Mouse (Mus musculus) midbrain, embryonic 12.5 days (tissue): ENCODE data around the gene Ubr3. TPM values are rescaled to one million over a fixed set of nuclear protein-coding genes. Genes with fewer than 3 reads are reported as not detected.
A peak's percentile ranks its signal among the peaks of the same experiment; 100 is the strongest.
"Not testable (repeated sequence)": the region's sequence is repeated elsewhere in the genome, so short reads cannot be mapped to it uniquely, and the experiment has no call there.

ENCODE experiments used
- ATAC-seq: fragments of 200-750 bp; cut with Nextera tagmentation; 2 replicates; pipeline ENCODE4 v1.8.0; 2017; ENCODE audit warnings: low read depth, moderate TSS enrichment, moderate library complexity; ENCODE audit not compliant: low FRiP score
- H3K27ac ChIP-seq: fragments of 300-500 bp; sonication (generic); replicated peaks from 2 replicates; pipeline ENCODE4 v1.5.1; 2016; ENCODE audit warnings: mild to moderate bottlenecking
- H3K27me3 ChIP-seq: fragments of 300-500 bp; sonication (generic); 2 replicates; pipeline ENCODE4 v1.6.1; 2016; ENCODE audit warnings: mild to moderate bottlenecking
- H3K36me3 ChIP-seq: fragments of 300-500 bp; sonication (generic); 2 replicates; pipeline ENCODE4 v1.6.1; 2016
- H3K4me1 ChIP-seq: fragments of 300-500 bp; sonication (generic); 2 replicates; pipeline ENCODE4 v1.6.1; 2016
- H3K4me2 ChIP-seq: fragments of 300-500 bp; sonication (generic); replicated peaks from 2 replicates; pipeline ENCODE4 v1.6.1; 2016; ENCODE audit warnings: mild to moderate bottlenecking, moderate library complexity
- H3K4me3 ChIP-seq: fragments of 300-500 bp; sonication (generic); 2 replicates; pipeline ENCODE4 v1.5.1; 2016; ENCODE audit warnings: mild to moderate bottlenecking
- H3K9ac ChIP-seq: fragments of 300-500 bp; sonication (generic); replicated peaks from 2 replicates; pipeline ENCODE4 v1.6.1; 2016; ENCODE audit warnings: mild to moderate bottlenecking, moderate library complexity
- H3K9me3 ChIP-seq: fragments of 300-500 bp; sonication (generic); 2 replicates; pipeline ENCODE4 v1.6.1; 2016; ENCODE audit warnings: mild to moderate bottlenecking
- WGBS: fragments of 180-500 bp; shearing (Covaris S2); methylation state at CpG from one replicate; pipeline ENCODE4 v1.1.7; 2016; 5-methylcytosine and 5-hydroxymethylcytosine counted together
- polyA plus RNA-seq: library from polyadenylated mRNA; unstranded; fragments of >200 nt; fragmentation: Nextera tagmentation; extraction: Ambion mirVana; gene quantifications from 2 replicates; pipeline ENCODE4 v1.2.1, GENCODE M21; 2016

Gene Ubr3
- polyA plus RNA-seq, 1 experiment from 2014 or later = 24.8 TPM

DNA sequence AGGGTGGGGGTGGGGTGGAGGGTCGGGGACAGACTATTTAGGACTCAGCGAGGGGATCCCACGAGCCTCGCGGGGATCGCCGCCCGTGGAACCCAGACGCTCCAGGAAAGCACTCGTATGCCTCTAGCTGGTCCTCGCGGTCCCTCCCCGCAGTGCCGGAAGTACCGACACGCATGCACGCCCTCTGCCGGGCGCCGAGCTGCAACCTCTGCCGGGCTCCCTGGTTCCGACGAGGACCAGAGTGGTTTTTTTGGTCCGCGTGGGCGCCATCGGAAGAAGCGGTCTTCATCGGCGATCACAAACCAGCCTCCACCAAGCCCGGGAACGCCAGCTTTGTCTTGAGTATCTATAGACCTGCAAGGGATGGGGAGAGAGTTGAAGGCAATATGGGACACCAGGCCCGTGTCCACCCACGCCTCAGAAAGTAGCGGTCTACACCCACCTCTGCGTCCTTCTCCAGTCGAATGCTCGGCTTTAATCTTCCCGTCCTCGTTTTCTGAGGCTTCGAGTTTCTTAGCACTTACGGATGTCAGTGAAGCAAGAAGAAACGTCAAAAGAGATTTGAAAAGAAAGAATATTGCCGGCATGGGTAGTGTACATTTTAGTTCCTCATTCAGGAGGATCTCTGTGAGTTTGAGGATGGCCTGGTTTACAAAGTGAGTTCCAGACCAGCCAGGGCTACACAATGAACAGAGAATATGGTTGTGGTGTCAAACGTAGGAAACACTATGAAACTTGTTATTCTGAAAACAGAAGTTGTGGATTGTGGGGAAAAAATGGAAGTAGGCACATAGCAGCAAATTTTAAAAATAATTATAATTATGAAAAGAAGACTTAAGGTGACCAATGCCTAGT lies 11.4 kb upstream of the Ubr3 start, which contains the start of gene Mettl5:
Mettl5 (minus strand) TSS at position 165 of the 855 bp plus-strand sequence.
- 2% methylated on average over 45 of the region's 45 CpGs for WGBS
- peak within 1 kb of the TSS; percentile 63 for H3K4me3 ChIP-seq
- no peaks in the 10 kb centered on the region for H3K27me3 ChIP-seq
- ATAC-seq = peak; percentile 94
- H3K4me1 ChIP-seq = peaks cover 12% of the 10 kb centered on the region
- H3K4me2 ChIP-seq = peak within 1 kb of the TSS; percentile 70
- peak within 1 kb of the TSS; percentile 79 for H3K9ac ChIP-seq
- H3K27ac ChIP-seq = 0 out of 2 replicates have a peak within 1 kb of the TSS, but pooled peaks have one; percentile 27
- H3K36me3 ChIP-seq = no peaks in the 10 kb centered on the region
- no peaks in the 10 kb centered on the region for H3K9me3 ChIP-seq

GRCm38 (mm10) chr2:69888957-69889356 lies 8.1 kb upstream of the Ubr3 start:
- Histone ChIP-seq H3K4me3 (no peak overlapping the region), H3K27me3 (no peaks in the 10 kb centered on the region), H3K27ac (no peak overlapping the region), H3K36me3 (no peaks in the 10 kb centered on the region), H3K9me3 (no peaks in the 10 kb centered on the region), H3K9ac (no peak overlapping the region), H3K4me1 (peaks cover 12% of the 10 kb centered on the region), H3K4me2 (no peak overlapping the region)
- no peak for ATAC-seq
- 88% methylated on average over 2 of the region's 2 CpGs for WGBS

DNA sequence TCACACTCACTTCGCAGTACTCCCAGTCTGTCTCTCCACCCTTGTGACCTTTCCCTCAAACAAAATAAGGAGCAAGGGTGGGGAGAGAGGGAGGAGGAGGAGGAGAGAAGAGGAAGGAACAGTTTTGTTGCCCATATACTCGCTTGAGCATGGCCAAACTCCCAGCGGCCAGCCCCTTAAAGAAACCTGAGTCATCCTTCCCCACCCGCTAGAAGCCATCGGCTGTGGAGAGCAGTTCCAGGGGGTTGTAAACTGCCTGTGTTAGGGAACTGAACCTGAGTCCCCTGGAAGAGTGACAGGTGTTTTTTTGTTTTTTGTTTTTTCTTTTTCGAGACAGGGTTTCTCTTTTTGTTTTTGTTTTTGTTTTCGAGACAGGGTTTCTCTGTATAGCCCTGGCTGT lies 6.2 kb upstream of the Ubr3 start:
- H3K27me3 ChIP-seq = no peaks in the 10 kb centered on the region
- no peak for ATAC-seq
- H3K36me3 ChIP-seq = no peaks in the 10 kb centered on the region
- H3K4me1 ChIP-seq = peaks cover 2% of the 10 kb centered on the region; the same call in 1 of the 2 replicates
- H3K9ac ChIP-seq = no peak overlapping the region
- H3K9me3 ChIP-seq = no peaks in the 10 kb centered on the region
- H3K4me3 ChIP-seq = no peak overlapping the region
- no peak overlapping the region for H3K4me2 ChIP-seq
- no peak overlapping the region for H3K27ac ChIP-seq
- WGBS = 77% methylated on average over 7 of the region's 7 CpGs

DNA sequence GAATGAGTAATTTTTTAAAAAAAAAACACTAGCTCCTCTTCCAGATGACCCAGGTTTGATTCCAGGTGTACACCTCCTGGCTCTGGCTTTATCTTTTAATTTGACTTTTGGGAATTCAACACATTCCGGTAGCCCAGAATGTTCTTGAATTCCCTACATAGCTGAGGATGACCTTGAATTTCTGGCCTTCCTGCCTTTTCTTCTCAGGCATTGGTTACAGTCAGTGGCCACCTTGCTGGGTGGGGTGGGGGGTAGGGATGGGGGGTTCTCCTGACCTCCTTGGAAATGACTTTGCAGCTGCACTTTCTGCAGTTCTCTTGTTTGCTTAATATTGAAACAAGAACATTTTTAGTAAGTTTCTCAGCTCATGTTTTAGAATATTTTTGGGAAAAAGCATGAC lies 3.9 kb upstream of the Ubr3 start:
- no peaks in the 10 kb centered on the region for H3K36me3 ChIP-seq
- no peak overlapping the region for H3K9ac ChIP-seq

GRCm38 (mm10) chr2:69893891-69894290 lies 3.2 kb upstream of the Ubr3 start:
- 86% methylated on average over 5 of the region's 5 CpGs for WGBS

More for the DNA sequence above, 3.9 kb upstream of the Ubr3 start:
- Histone ChIP-seq H3K27me3 (no peaks in the 10 kb centered on the region), H3K4me2 (no peak overlapping the region), H3K27ac (no peak overlapping the region), H3K9me3 (no peaks in the 10 kb centered on the region), H3K4me3 (no peak overlapping the region), H3K4me1 (peaks cover 2% of the 10 kb centered on the region; the same call in 1 of the 2 replicates)
- WGBS = 84% methylated on average over 1 of the region's 1 CpGs
- no peak for ATAC-seq

GRCm38 (mm10) chr2:69895502-69896223 lies 1.4 kb upstream of the Ubr3 start:
- H3K4me1 ChIP-seq = peaks cover 13% of the 10 kb centered on the region
- 58% methylated on average over 14 of the region's 14 CpGs for WGBS
- no peak overlapping the region for H3K4me3 ChIP-seq

More at GRCm38 (mm10) chr2:69893891-69894290, 3.2 kb upstream of the Ubr3 start:
- H3K36me3 ChIP-seq = no peaks in the 10 kb centered on the region
- H3K27me3 ChIP-seq = no peaks in the 10 kb centered on the region
- H3K4me3 ChIP-seq = no peak overlapping the region
- no peak overlapping the region for H3K4me2 ChIP-seq
- no peak for ATAC-seq
- H3K27ac ChIP-seq = no peak overlapping the region
- peaks cover 9% of the 10 kb centered on the region for H3K4me1 ChIP-seq
- no peak overlapping the region for H3K9ac ChIP-seq
- no peaks in the 10 kb centered on the region for H3K9me3 ChIP-seq

DNA sequence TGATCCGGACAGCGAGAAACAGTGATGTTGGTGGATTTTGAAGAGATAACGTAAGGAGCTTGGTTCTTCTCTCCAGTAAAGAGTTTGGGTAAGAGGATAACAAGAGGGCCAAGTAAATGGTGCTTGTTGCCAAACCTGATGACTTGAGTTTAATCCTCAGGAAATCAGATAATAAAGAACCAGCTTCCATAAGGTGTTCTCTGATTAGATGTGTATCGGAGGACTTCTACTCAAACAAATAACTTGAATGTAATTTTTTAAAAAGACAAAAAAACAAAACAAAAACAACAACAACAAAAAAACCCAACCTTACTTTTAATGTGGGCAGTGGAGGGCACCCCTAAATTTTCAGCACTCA lies 843 bp upstream of the Ubr3 start:
- no peak for ATAC-seq
- Histone ChIP-seq H3K36me3 (peaks cover 3% of the 10 kb centered on the region; the same call in 1 of the 2 replicates), H3K27ac (no peak overlapping the region), H3K9me3 (no peaks in the 10 kb centered on the region), H3K9ac (no peak overlapping the region), H3K4me2 (no peak overlapping the region), H3K27me3 (no peaks in the 10 kb centered on the region), H3K4me3 (no peak overlapping the region), H3K4me1 (peaks cover 13% of the 10 kb centered on the region)
- 95% methylated on average over 4 of the region's 4 CpGs for WGBS

More at GRCm38 (mm10) chr2:69895502-69896223, 1.4 kb upstream of the Ubr3 start:
- ATAC-seq = no peak
- Histone ChIP-seq H3K27ac (no peak overlapping the region), H3K36me3 (peaks cover 3% of the 10 kb centered on the region; the same call in 1 of the 2 replicates), H3K27me3 (no peaks in the 10 kb centered on the region), H3K4me2 (no peak overlapping the region), H3K9ac (no peak overlapping the region), H3K9me3 (no peaks in the 10 kb centered on the region)

DNA sequence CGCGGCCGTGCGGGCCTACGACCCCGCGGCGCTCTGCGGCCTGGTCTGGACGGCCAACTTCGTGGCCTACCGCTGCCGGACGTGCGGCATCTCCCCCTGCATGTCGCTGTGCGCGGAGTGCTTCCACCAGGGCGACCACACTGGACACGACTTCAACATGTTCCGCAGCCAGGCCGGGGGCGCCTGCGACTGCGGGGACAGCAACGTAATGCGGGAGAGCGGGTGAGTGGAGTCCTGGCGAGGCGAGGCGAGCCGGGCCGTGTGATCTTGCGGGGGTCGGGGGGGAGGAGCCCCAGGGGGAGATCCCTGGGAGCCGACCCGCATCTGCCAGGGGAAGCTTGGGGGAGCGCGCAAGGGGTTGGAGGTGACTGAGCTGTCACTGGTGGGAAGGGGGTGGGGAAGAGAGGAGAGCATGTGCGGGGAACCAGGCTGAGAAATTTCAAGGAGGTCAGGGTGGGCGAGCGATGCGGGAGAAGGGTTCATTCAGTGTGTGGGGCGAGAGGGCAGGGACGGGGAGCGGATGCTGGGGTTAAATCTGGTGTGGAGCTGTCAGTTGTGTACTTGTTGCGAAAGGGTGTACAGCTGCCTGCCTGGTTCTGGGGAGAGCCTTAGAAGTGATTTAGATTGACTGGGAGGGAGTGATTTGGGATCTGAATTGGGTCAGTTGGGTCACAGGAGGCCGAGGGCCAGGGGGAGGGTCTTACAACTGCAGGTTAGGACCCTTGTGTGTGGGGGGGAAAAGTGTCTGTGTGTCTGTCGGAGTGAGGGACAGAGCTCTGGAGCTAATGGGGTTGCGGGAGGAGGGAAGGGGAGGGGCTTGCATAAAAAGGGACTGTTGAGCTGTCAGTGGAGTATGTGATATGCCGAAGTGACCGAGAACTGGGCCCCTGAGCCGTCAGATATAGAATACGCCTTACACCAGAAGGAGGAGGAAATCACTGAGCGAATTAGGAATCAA lies 851 bp downstream of the Ubr3 start:
- peak overlapping the region; percentile 99 for H3K4me3 ChIP-seq
- H3K27ac ChIP-seq = peak overlapping the region; percentile 95
- peaks cover 3% of the 10 kb centered on the region; the same call in 1 of the 2 replicates for H3K36me3 ChIP-seq
- H3K27me3 ChIP-seq = no peaks in the 10 kb centered on the region
- peak; percentile 51 for ATAC-seq
- WGBS = under 1% methylated on average over 50 of the region's 55 CpGs
- peaks cover 13% of the 10 kb centered on the region for H3K4me1 ChIP-seq
- peak overlapping the region; percentile 99 for H3K9ac ChIP-seq
- H3K9me3 ChIP-seq = no peaks in the 10 kb centered on the region
- H3K4me2 ChIP-seq = peak overlapping the region; percentile 95

DNA sequence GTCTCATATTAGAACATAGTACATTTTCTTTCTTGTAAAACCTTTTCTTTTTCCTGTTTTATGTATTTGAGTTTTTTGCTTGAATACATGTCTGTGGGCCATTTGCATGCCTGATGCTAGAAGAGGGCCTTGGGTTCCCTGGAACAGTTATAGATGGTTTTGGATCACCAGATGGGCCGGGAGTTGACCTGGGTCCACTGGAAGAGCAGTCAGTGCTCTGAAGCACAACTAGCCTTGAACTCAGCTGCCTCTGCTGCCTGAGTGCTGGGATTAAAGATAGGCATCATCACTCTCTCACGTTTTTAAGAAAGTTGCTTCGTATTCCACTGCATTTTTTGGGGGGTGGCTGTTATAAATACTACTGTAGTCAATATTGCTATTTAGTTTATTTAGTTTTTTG lies 6.5 kb downstream of the Ubr3 start:
- no peaks in the 10 kb centered on the region for H3K9me3 ChIP-seq
- 93% methylated on average over 3 of the region's 3 CpGs for WGBS
- H3K4me2 ChIP-seq = no peak overlapping the region
- no peak for ATAC-seq
- peaks cover 7% of the 10 kb centered on the region; the same call in 1 of the 2 replicates for H3K36me3 ChIP-seq
- no peaks in the 10 kb centered on the region for H3K27me3 ChIP-seq
- no peak overlapping the region for H3K4me3 ChIP-seq
- H3K9ac ChIP-seq = no peak overlapping the region
- H3K27ac ChIP-seq = no peak overlapping the region
- peaks cover 7% of the 10 kb centered on the region for H3K4me1 ChIP-seq

GRCm38 (mm10) chr2:69907394-69907793 lies 10.3 kb downstream of the Ubr3 start:
- H3K36me3 ChIP-seq, H3K9me3 ChIP-seq, ATAC-seq, H3K27ac ChIP-seq, H3K4me1 ChIP-seq, H3K9ac ChIP-seq, H3K27me3 ChIP-seq, H3K4me3 ChIP-seq, H3K4me2 ChIP-seq: not testable (repeated sequence)
- WGBS = 88% methylated on average over 4 of the region's 4 CpGs

DNA sequence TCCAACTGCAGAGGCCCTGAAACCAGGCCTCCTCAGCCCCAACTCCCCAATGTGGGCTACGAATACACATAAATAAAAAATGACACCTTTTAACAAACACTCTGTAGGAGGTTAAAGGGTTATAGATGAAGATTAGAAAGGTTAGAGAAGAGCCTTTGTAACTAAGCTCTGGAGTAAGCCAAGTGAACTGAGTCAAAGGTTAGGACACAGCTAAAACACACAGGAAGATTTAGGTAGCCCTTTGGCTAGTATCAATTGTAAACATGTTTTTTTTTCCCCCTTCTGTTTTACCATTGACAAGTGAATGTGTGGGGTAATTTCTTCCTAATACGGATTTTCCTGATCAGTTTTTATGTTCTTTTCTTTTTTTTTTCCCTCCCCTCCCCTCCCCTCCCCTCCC lies 15.8 kb downstream of the Ubr3 start:
- no peak overlapping the region for H3K27ac ChIP-seq
- H3K4me2 ChIP-seq = no peak overlapping the region
- H3K9ac ChIP-seq = no peak overlapping the region
- no peak for ATAC-seq
- WGBS = 31% methylated on average over 2 of the region's 2 CpGs
- H3K4me1 ChIP-seq = no peaks in the 10 kb centered on the region
- H3K4me3 ChIP-seq = no peak overlapping the region
- H3K36me3 ChIP-seq = peaks cover 18% of the 10 kb centered on the region
- no peaks in the 10 kb centered on the region for H3K27me3 ChIP-seq
- no peaks in the 10 kb centered on the region for H3K9me3 ChIP-seq
